Mouse (Mus musculus): Measurements from ENCODE around the gene Bicc1. TPM values are rescaled to one million over a fixed set of nuclear protein-coding genes. Genes with fewer than 3 reads are reported as not detected.

The Bicc1 gene
- polyA plus RNA-seq, 1 experiment from 2014 or later, result 7.0 TPM

- Histone ChIP-seq H3K27me3 (ENCODE audit: control insufficient read depth, insufficient read depth, low read length) (no peaks in the 10 kb centered on the region), H3K9ac (ENCODE audit: low read length) (no peak overlapping the region), H3K36me3 (ENCODE audit: control insufficient read depth, insufficient read depth, low read length) (no peaks in the 10 kb centered on the region), H3K4me2 (ENCODE audit: low read depth, low read length, severe bottlenecking) (no peak overlapping the region), H3K27ac (ENCODE audit: low read depth, low read length) (no peak overlapping the region), H3K4me1 (replicated peaks; ENCODE audit: control insufficient read depth, insufficient read depth, low read length) (no peaks in the 10 kb centered on the region), H3K4me3 (ENCODE audit: low read depth, low read length) (no peak overlapping the region), H3K9me3 (ENCODE audit: control insufficient read depth, low read length) (no peaks in the 10 kb centered on the region)
- ATAC-seq (replicated peaks; ENCODE audit: low FRiP score), result no peak
- no peak for DNase-seq (ENCODE audit: low spot score)
- 41% methylated on average over 4 of the region's 4 CpGs for WGBS
Measured at GRCm38 (mm10) chr10:70998136-70998535, 161.4 kb downstream of the Bicc1 start.

GRCm38 (mm10) chr10:70996051-70996450 is 163.4 kb downstream of the Bicc1 start:
- WGBS, result 99% methylated on average over 9 of the region's 9 CpGs
- no peak overlapping the region for H3K4me3 ChIP-seq (ENCODE audit: low read depth, low read length)

GRCm38 (mm10) chr10:70994135-70994497 is 165.4 kb downstream of the Bicc1 start:
- no peak for DNase-seq (ENCODE audit: low spot score)
- ATAC-seq (replicated peaks; ENCODE audit: low FRiP score), result no peak

More at GRCm38 (mm10) chr10:70996051-70996450, 163.4 kb downstream of the Bicc1 start:
- Histone ChIP-seq H3K27me3 (ENCODE audit: control insufficient read depth, insufficient read depth, low read length) (no peaks in the 10 kb centered on the region), H3K9ac (ENCODE audit: low read length) (no peak overlapping the region), H3K4me1 (replicated peaks; ENCODE audit: control insufficient read depth, insufficient read depth, low read length) (no peaks in the 10 kb centered on the region), H3K4me2 (ENCODE audit: low read depth, low read length, severe bottlenecking) (no peak overlapping the region), H3K27ac (ENCODE audit: low read depth, low read length) (no peak overlapping the region), H3K36me3 (ENCODE audit: control insufficient read depth, insufficient read depth, low read length) (no peaks in the 10 kb centered on the region), H3K9me3 (ENCODE audit: control insufficient read depth, low read length) (no peaks in the 10 kb centered on the region)
- DNase-seq (ENCODE audit: low spot score), result no peak
- ATAC-seq (replicated peaks; ENCODE audit: low FRiP score), result no peak

GRCm38 (mm10) chr10:70993497-70994134 is 165.9 kb downstream of the Bicc1 start:
- H3K4me2 ChIP-seq (ENCODE audit: low read depth, low read length, severe bottlenecking), result no peak overlapping the region
- no peaks in the 10 kb centered on the region for H3K9me3 ChIP-seq (ENCODE audit: control insufficient read depth, low read length)
- no peaks in the 10 kb centered on the region for H3K4me1 ChIP-seq (replicated peaks; ENCODE audit: control insufficient read depth, insufficient read depth, low read length)
- ATAC-seq (replicated peaks; ENCODE audit: low FRiP score) (no peak), DNase-seq (ENCODE audit: low spot score) (no peak)
- H3K27me3 ChIP-seq (ENCODE audit: control insufficient read depth, insufficient read depth, low read length), result no peaks in the 10 kb centered on the region
- no peaks in the 10 kb centered on the region for H3K36me3 ChIP-seq (ENCODE audit: control insufficient read depth, insufficient read depth, low read length)
- H3K9ac ChIP-seq (ENCODE audit: low read length), result no peak overlapping the region
- 86% methylated on average over 6 of the region's 6 CpGs for WGBS
- no peak overlapping the region for H3K4me3 ChIP-seq (ENCODE audit: low read depth, low read length)
- no peak overlapping the region for H3K27ac ChIP-seq (ENCODE audit: low read depth, low read length)

More at GRCm38 (mm10) chr10:70994135-70994497, 165.4 kb downstream of the Bicc1 start:
- H3K4me2 ChIP-seq (ENCODE audit: low read depth, low read length, severe bottlenecking), result no peak overlapping the region
- no peaks in the 10 kb centered on the region for H3K4me1 ChIP-seq (replicated peaks; ENCODE audit: control insufficient read depth, insufficient read depth, low read length)
- no peak overlapping the region for H3K4me3 ChIP-seq (ENCODE audit: low read depth, low read length)
- H3K9me3 ChIP-seq (ENCODE audit: control insufficient read depth, low read length), result no peaks in the 10 kb centered on the region
- H3K36me3 ChIP-seq (ENCODE audit: control insufficient read depth, insufficient read depth, low read length), result no peaks in the 10 kb centered on the region
- H3K9ac ChIP-seq (ENCODE audit: low read length), result no peak overlapping the region
- H3K27ac ChIP-seq (ENCODE audit: low read depth, low read length), result no peak overlapping the region
- 93% methylated on average over 2 of the region's 2 CpGs for WGBS
- no peaks in the 10 kb centered on the region for H3K27me3 ChIP-seq (ENCODE audit: control insufficient read depth, insufficient read depth, low read length)

GRCm38 (mm10) chr10:70987396-70987795 is 172.1 kb downstream of the Bicc1 start:
- Histone ChIP-seq H3K9me3 (ENCODE audit: control insufficient read depth, low read length) (no peaks in the 10 kb centered on the region), H3K4me3 (ENCODE audit: low read depth, low read length) (no peak overlapping the region), H3K4me2 (ENCODE audit: low read depth, low read length, severe bottlenecking) (no peak overlapping the region), H3K27ac (ENCODE audit: low read depth, low read length) (no peak overlapping the region), H3K27me3 (ENCODE audit: control insufficient read depth, insufficient read depth, low read length) (no peaks in the 10 kb centered on the region), H3K9ac (ENCODE audit: low read length) (no peak overlapping the region), H3K4me1 (replicated peaks; ENCODE audit: control insufficient read depth, insufficient read depth, low read length) (no peaks in the 10 kb centered on the region), H3K36me3 (ENCODE audit: control insufficient read depth, insufficient read depth, low read length) (no peaks in the 10 kb centered on the region)
- DNase-seq (ENCODE audit: low spot score) (no peak), ATAC-seq (replicated peaks; ENCODE audit: low FRiP score) (no peak)
- 78% methylated on average over 5 of the region's 5 CpGs for WGBS

GRCm38 (mm10) chr10:70983036-70983670 is 176.3 kb downstream of the Bicc1 start:
- Histone ChIP-seq H3K4me3 (ENCODE audit: low read depth, low read length) (no peak overlapping the region), H3K27me3 (ENCODE audit: control insufficient read depth, insufficient read depth, low read length) (no peaks in the 10 kb centered on the region), H3K36me3 (ENCODE audit: control insufficient read depth, insufficient read depth, low read length) (no peaks in the 10 kb centered on the region), H3K27ac (ENCODE audit: low read depth, low read length) (no peak overlapping the region), H3K4me1 (replicated peaks; ENCODE audit: control insufficient read depth, insufficient read depth, low read length) (no peaks in the 10 kb centered on the region), H3K9me3 (ENCODE audit: control insufficient read depth, low read length) (no peaks in the 10 kb centered on the region), H3K9ac (ENCODE audit: low read length) (no peak overlapping the region), H3K4me2 (ENCODE audit: low read depth, low read length, severe bottlenecking) (no peak overlapping the region)
- ATAC-seq (replicated peaks; ENCODE audit: low FRiP score), result no peak
- no peak for DNase-seq (ENCODE audit: low spot score)
- 85% methylated on average over 11 of the region's 11 CpGs for WGBS

GRCm38 (mm10) chr10:70982156-70982555 is 177.3 kb downstream of the Bicc1 start:
- no peak for ATAC-seq (replicated peaks; ENCODE audit: low FRiP score)
- H3K9me3 ChIP-seq (ENCODE audit: control insufficient read depth, low read length), result no peaks in the 10 kb centered on the region
- H3K36me3 ChIP-seq (ENCODE audit: control insufficient read depth, insufficient read depth, low read length), result no peaks in the 10 kb centered on the region

GRCm38 (mm10) chr10:70979657-70980056 is 179.8 kb downstream of the Bicc1 start:
- WGBS, result 96% methylated on average over 8 of the region's 8 CpGs
- Histone ChIP-seq H3K9me3 (ENCODE audit: control insufficient read depth, low read length) (no peaks in the 10 kb centered on the region), H3K36me3 (ENCODE audit: control insufficient read depth, insufficient read depth, low read length) (no peaks in the 10 kb centered on the region), H3K4me3 (ENCODE audit: low read depth, low read length) (no peak overlapping the region), H3K27ac (ENCODE audit: low read depth, low read length) (no peak overlapping the region), H3K9ac (ENCODE audit: low read length) (no peak overlapping the region), H3K4me1 (replicated peaks; ENCODE audit: control insufficient read depth, insufficient read depth, low read length) (no peaks in the 10 kb centered on the region), H3K27me3 (ENCODE audit: control insufficient read depth, insufficient read depth, low read length) (no peaks in the 10 kb centered on the region), H3K4me2 (ENCODE audit: low read depth, low read length, severe bottlenecking) (no peak overlapping the region)
- no peak for ATAC-seq (replicated peaks; ENCODE audit: low FRiP score)
- DNase-seq (ENCODE audit: low spot score), result no peak

More at GRCm38 (mm10) chr10:70982156-70982555, 177.3 kb downstream of the Bicc1 start:
- H3K4me3 ChIP-seq (ENCODE audit: low read depth, low read length), result no peak overlapping the region
- 93% methylated on average over 7 of the region's 7 CpGs for WGBS
- H3K27me3 ChIP-seq (ENCODE audit: control insufficient read depth, insufficient read depth, low read length), result no peaks in the 10 kb centered on the region
- DNase-seq (ENCODE audit: low spot score), result no peak
- H3K4me1 ChIP-seq (replicated peaks; ENCODE audit: control insufficient read depth, insufficient read depth, low read length), result no peaks in the 10 kb centered on the region
- H3K27ac ChIP-seq (ENCODE audit: low read depth, low read length), result no peak overlapping the region
- no peak overlapping the region for H3K4me2 ChIP-seq (ENCODE audit: low read depth, low read length, severe bottlenecking)
- H3K9ac ChIP-seq (ENCODE audit: low read length), result no peak overlapping the region

- DNase-seq (ENCODE audit: low spot score) (no peak), ATAC-seq (replicated peaks; ENCODE audit: low FRiP score) (no peak)
- no peak overlapping the region for H3K27ac ChIP-seq (ENCODE audit: low read depth, low read length)
- 92% methylated on average over 6 of the region's 6 CpGs for whole genome bisulfite sequencing
- no peaks in the 10 kb centered on the region for H3K9me3 ChIP-seq (ENCODE audit: control insufficient read depth, low read length)
- no peaks in the 10 kb centered on the region for H3K27me3 ChIP-seq (ENCODE audit: control insufficient read depth, insufficient read depth, low read length)
- no peaks in the 10 kb centered on the region for H3K4me1 ChIP-seq (replicated peaks; ENCODE audit: control insufficient read depth, insufficient read depth, low read length)
- H3K36me3 ChIP-seq (ENCODE audit: control insufficient read depth, insufficient read depth, low read length), result no peaks in the 10 kb centered on the region
- H3K4me3 ChIP-seq (ENCODE audit: low read depth, low read length), result no peak overlapping the region
- no peak overlapping the region for H3K4me2 ChIP-seq (ENCODE audit: low read depth, low read length, severe bottlenecking)
- H3K9ac ChIP-seq (ENCODE audit: low read length), result no peak overlapping the region
Measured at GRCm38 (mm10) chr10:70977141-70977540, 182.4 kb downstream of the Bicc1 start.
